Mouse (Mus musculus) heart, postnatal 0 days (tissue): ENCODE data around the gene Pax8. TPM values are rescaled to one million over a fixed set of nuclear protein-coding genes. Genes with fewer than 3 reads are reported as not detected.

Experiments used
- ATAC-seq: fragments of 200-750 bp; cut with Nextera tagmentation; 2 replicates; pipeline ENCODE4 v1.8.0; 2017; ENCODE audit warnings: low read depth, moderate number of reproducible peaks, moderate library complexity; ENCODE audit not compliant: insufficient read depth
- DNase-seq: peaks from one replicate; pipeline ENCODE4 v3.0.0-alpha.2; 2016; ENCODE audit warnings: low spot score
- H3K27ac ChIP-seq: fragments of 300-500 bp; sonication (generic); 2 replicates; pipeline ENCODE4 v1.5.1; 2014; ENCODE audit warnings: low read depth, mild to moderate bottlenecking
- H3K27me3 ChIP-seq: fragments of 300-500 bp; sonication (generic); 2 replicates; pipeline ENCODE4 v1.6.1; 2014; ENCODE audit warnings: low read length, mixed read lengths; ENCODE audit not compliant: control insufficient read depth, insufficient read depth
- H3K36me3 ChIP-seq: fragments of 300-500 bp; sonication (generic); replicated peaks from 2 replicates; pipeline ENCODE4 v1.6.1; 2014; ENCODE audit warnings: low read length, mixed read lengths; ENCODE audit not compliant: control insufficient read depth, insufficient read depth
- H3K4me1 ChIP-seq: fragments of 300-500 bp; sonication (generic); 2 replicates; pipeline ENCODE4 v1.6.1; 2014; ENCODE audit warnings: antibody characterized with exemption; ENCODE audit not compliant: control insufficient read depth, insufficient read depth
- H3K4me2 ChIP-seq: fragments of 300-500 bp; sonication (generic); 2 replicates; pipeline ENCODE4 v1.6.1; 2014; ENCODE audit warnings: low read depth, mild to moderate bottlenecking, low read length, moderate library complexity
- H3K4me3 ChIP-seq: fragments of 300-500 bp; sonication (generic); 2 replicates; pipeline ENCODE4 v1.5.1; 2014; ENCODE audit warnings: low read depth, low read length
- H3K9ac ChIP-seq: fragments of 300-500 bp; sonication (generic); replicated peaks from 2 replicates; pipeline ENCODE4 v1.6.1; 2014; ENCODE audit warnings: low read depth, low read length, mixed read lengths
- H3K9me3 ChIP-seq: fragments of 300-500 bp; sonication (generic); replicated peaks from 2 replicates; pipeline ENCODE4 v1.6.1; 2016; ENCODE audit warnings: low read length; ENCODE audit not compliant: control insufficient read depth
- CTCF ChIP-seq: IDR thresholded peaks from 2 replicates; pipeline ENCODE4 v1.5.1; 2016; ENCODE audit warnings: antibody characterized with exemption, control low read depth, low read depth
- EP300 ChIP-seq: IDR thresholded peaks from 2 replicates; pipeline ENCODE4 v1.6.1; 2016; ENCODE audit warnings: antibody characterized with exemption, low read depth
- WGBS: fragments of 180-500 bp; shearing (Covaris S2); extraction: QIAGEN DNeasy Blood & Tissue Kit; methylation state at CpG from one replicate; pipeline ENCODE4 v1.1.7; 2014; 5-methylcytosine and 5-hydroxymethylcytosine counted together
- polyA plus RNA-seq: library from polyadenylated mRNA; unstranded; fragments of >200 nt; fragmentation: Nextera tagmentation; extraction: Ambion mirVana; gene quantifications from 2 replicates; pipeline ENCODE4 v1.2.1, GENCODE M21; 2015
- total RNA-seq: library from RNA; depleted of rRNA; stranded (reverse); fragments of >200 nt; gene quantifications from 2 replicates; pipeline ENCODE4 v1.2.3, GENCODE M21; 2014; ENCODE audit warnings: low replicate concordance; rRNA removed

The Pax8 gene
- not detected in 2 replicates for total RNA-seq
- polyA plus RNA-seq: not detected in 2 replicates

DNA sequence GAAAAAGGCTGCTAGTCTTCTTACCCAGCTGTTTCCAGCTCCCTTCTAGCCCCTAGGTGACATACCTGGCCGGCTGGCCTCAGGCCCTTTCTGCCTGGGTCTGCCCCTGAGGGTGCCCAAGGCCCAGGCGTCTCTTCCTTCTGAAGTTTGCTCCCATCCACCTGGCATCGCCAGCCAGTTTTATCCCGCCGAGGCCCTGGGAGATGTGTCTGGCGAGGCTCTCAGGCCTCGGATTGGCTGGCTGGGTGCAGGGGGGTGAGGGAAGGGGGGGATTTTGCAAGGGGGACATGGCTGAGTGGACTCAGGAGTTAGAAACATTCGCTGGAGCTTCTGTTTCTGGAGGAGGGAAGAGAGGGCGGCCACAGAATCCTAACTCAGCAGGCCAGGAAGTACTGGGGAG is at the start of gene Pax8:
TSS of gene Pax8 (minus strand) at position 180 of the 400 bp plus-strand sequence.
- no peak for ATAC-seq
- no peak within 1 kb of the TSS; the same call in 1 of the 2 replicates for H3K4me3 ChIP-seq
- H3K4me1 ChIP-seq: no peaks in the 10 kb centered on the region
- no peak for DNase-seq
- H3K9me3 ChIP-seq: no peaks in the 10 kb centered on the region
- TF ChIP-seq EP300 (no peak), CTCF (no peak)
- no peak within 1 kb of the TSS for H3K4me2 ChIP-seq
- no peak within 1 kb of the TSS for H3K27ac ChIP-seq
- no peaks in the 10 kb centered on the region for H3K36me3 ChIP-seq
- peaks cover 76% of the 10 kb centered on the region for H3K27me3 ChIP-seq
- H3K9ac ChIP-seq: no peak within 1 kb of the TSS
- 32% methylated on average over 9 of the region's 9 CpGs for WGBS

DNA sequence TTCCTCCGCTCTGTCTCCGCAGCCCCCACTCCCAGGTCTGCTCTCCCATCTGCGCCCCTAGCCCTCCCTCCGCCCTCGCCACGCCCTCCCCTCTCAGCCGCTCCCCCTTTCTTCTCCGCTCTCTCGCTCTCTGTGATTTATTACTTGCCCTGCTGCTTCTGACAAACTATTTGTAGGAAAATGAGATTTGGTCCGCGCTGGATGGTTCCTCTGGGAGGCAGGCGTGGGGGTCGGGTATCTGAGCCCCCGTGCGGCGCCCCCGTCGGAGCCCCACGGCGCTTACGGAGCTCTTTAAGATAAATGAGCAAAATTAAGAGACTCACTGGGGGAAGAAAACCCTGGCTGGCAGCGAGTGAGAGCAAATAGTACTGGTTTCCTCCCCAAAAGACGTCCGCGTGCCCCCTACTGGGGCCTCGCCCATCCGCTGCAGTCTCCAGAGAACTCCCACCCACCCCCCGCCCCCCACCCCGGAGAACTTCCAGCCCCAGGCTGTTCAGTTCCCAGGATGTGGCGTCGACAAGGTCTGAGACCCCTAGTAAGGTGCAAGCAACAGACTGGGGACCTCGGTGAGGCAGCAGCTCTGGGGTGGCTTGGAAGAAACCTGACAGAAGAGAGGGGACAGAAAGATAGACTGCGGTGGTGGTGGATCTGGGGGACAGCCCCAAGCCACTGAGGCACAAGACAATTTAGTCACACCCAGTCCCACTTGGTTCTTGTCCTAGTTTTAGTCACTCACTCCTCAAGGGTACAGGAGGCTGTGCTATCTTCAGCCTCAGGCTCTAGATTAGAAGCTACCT is 46.2 kb upstream of the Pax8 start:
- Histone ChIP-seq H3K9me3 (no peaks in the 10 kb centered on the region), H3K9ac (peak overlapping the region; percentile 62), H3K27me3 (0 out of 2 replicates have a peak, but pooled peaks cover 7% of the 10 kb centered on the region), H3K36me3 (no peaks in the 10 kb centered on the region), H3K4me2 (peak overlapping the region; percentile 90), H3K4me3 (peak overlapping the region; percentile 54), H3K4me1 (0 out of 2 replicates have a peak, but pooled peaks cover 5% of the 10 kb centered on the region), H3K27ac (no peak overlapping the region)
- ATAC-seq (0 out of 2 replicates have a peak, but pooled peaks have one; percentile 60), DNase-seq (no peak)
- TF ChIP-seq CTCF: no peak
- no peak for TF ChIP-seq EP300
- WGBS: 2% methylated on average over 32 of the region's 33 CpGs

DNA sequence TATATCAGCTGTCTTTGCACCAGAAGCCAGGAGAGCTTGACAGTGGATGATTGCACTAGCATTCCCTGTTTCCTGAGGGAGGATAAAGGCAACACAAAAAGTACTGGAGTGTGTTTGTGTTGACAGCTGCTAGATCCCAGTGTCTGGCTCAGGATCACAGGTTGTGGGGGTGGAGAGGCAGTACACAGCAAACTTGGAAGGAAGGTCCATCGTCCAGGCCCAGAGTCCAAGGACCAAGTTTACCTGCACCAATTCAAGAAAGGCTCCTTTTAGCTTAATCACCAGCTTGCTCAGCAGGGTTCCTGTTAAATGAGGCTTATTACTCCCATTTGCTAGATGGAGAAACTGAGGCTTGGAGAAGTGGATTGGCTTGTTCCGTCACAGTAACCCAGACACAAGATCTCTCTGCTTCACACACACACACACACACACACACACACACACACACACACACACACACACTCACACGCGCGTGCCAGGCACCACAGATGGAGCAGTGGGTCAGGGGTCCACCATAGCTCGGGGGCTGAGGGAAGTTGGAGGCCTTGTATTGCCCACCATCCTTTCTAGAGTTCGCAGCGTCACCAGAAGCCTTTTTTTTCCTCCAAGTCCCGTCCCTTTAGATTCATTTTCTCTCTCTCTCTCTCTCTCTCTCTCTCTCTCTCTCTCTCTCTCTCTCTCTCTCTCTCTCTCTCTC is 45.3 kb upstream of the Pax8 start:
- Histone ChIP-seq H3K4me3 (peak overlapping the region; percentile 54; the same call in 1 of the 2 replicates), H3K27ac (no peak overlapping the region), H3K9ac (no peak overlapping the region), H3K4me1 (0 out of 2 replicates have a peak, but pooled peaks cover 5% of the 10 kb centered on the region), H3K27me3 (0 out of 2 replicates have a peak, but pooled peaks cover 7% of the 10 kb centered on the region), H3K9me3 (no peaks in the 10 kb centered on the region), H3K4me2 (peak overlapping the region; percentile 90), H3K36me3 (no peaks in the 10 kb centered on the region)
- TF ChIP-seq CTCF: no peak
- TF ChIP-seq EP300: no peak
- DNase-seq (no peak), ATAC-seq (no peak)
- WGBS: 49% methylated on average over 8 of the region's 9 CpGs

DNA sequence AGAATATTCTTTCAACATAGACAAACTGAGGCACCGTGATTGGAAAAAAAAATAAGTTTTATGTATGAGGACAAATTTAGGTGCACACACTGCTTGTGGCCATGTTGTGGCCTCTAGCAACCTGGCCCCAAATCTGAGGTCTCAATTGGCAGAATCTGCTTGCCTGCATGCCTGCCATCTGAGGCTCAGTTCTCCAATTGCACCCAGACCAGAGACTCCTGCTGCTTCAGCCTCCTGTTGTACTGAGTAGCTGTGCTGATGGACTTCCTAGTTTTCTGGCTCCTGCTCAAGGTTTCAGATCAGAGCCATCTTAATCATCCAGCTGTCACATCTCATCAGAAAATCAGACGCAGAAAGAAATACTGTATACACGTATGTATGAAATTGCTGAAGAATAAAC is 41.5 kb upstream of the Pax8 start:
- Histone ChIP-seq H3K36me3 (no peaks in the 10 kb centered on the region), H3K9me3 (no peaks in the 10 kb centered on the region), H3K27me3 (0 out of 2 replicates have a peak, but pooled peaks cover 3% of the 10 kb centered on the region), H3K4me2 (no peak overlapping the region), H3K4me3 (no peak overlapping the region), H3K27ac (no peak overlapping the region), H3K4me1 (0 out of 2 replicates have a peak, but pooled peaks cover 5% of the 10 kb centered on the region), H3K9ac (no peak overlapping the region)
- 82% methylated on average over 3 of the region's 3 CpGs for WGBS
- DNase-seq (no peak), ATAC-seq (no peak)
- TF ChIP-seq EP300 (no peak), CTCF (no peak)

DNA sequence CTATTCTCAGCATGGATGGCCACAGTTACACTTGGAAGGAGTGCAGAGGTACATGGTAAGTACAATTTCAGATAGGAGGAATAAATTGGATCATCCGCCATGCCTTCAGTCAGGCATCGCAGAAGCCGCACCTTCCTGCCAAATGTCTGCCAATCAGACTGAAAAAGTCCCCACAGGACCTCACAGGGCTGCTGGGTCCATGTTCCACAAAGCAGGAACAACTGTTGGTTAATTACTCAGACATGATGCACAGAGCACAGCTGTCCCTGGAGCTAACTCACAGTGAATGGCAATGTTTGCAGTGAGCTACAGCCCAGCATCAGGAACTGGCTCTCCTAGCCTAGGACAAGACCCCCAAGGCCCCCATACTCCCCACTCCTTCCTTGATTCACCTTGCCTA is 32.0 kb upstream of the Pax8 start:
- no peak for DNase-seq
- WGBS: 80% methylated on average over 3 of the region's 3 CpGs
- H3K27me3 ChIP-seq: no peaks in the 10 kb centered on the region

More for the DNA sequence above, 32.0 kb upstream of the Pax8 start:
- TF ChIP-seq EP300: no peak
- no peak for TF ChIP-seq CTCF
- Histone ChIP-seq H3K4me3 (no peak overlapping the region), H3K4me1 (0 out of 2 replicates have a peak, but pooled peaks cover 10% of the 10 kb centered on the region), H3K4me2 (no peak overlapping the region), H3K9ac (no peak overlapping the region), H3K9me3 (no peaks in the 10 kb centered on the region), H3K27ac (no peak overlapping the region), H3K36me3 (no peaks in the 10 kb centered on the region)
- ATAC-seq: no peak
